Mouse (Mus musculus): ENCODE results near the gene Sdk1. TPM values are rescaled to one million over a fixed set of nuclear protein-coding genes. Genes with fewer than 3 reads are reported as not detected.
"Not testable (repeated sequence)": the region's sequence is repeated elsewhere in the genome, so short reads cannot be mapped to it uniquely, and the experiment has no call there.

The Sdk1 gene
- polyA plus RNA-seq, 1 experiment, result not detected

- no peak overlapping the region for H3K4me3 ChIP-seq (replicated peaks)
- TF ChIP-seq GATA1 (IDR thresholded peaks at IDR 0.05; ENCODE audit: borderline replicate concordance, low read length) (no peak), FLI1 (IDR thresholded peaks at IDR 0.05; ENCODE audit: low read length) (no peak)
- no peaks in the 10 kb centered on the region for H3K4me1 ChIP-seq
- H3K27me3 ChIP-seq (replicated peaks), result no peaks in the 10 kb centered on the region
- no peaks in the 10 kb centered on the region for H3K36me3 ChIP-seq (replicated peaks; ENCODE audit: low read length)
- H3K9me3 ChIP-seq, result peaks cover 39% of the 10 kb centered on the region
Measured at GRCm38 (mm10) chr5:141570442-141570841, 329.2 kb downstream of the Sdk1 start.

- Histone ChIP-seq H3K4me3 (replicated peaks) (no peak overlapping the region), H3K36me3 (replicated peaks; ENCODE audit: low read length) (no peaks in the 10 kb centered on the region), H3K9me3 (peaks cover 56% of the 10 kb centered on the region), H3K27me3 (replicated peaks) (no peaks in the 10 kb centered on the region), H3K4me1 (no peaks in the 10 kb centered on the region)
- TF ChIP-seq GATA1 (IDR thresholded peaks at IDR 0.05; ENCODE audit: borderline replicate concordance, low read length), result no peak
- TF ChIP-seq FLI1 (IDR thresholded peaks at IDR 0.05; ENCODE audit: low read length), result no peak
Measured at GRCm38 (mm10) chr5:141574263-141574662, 333.0 kb downstream of the Sdk1 start.

- H3K4me3 ChIP-seq (replicated peaks), result no peak overlapping the region
- peaks cover 45% of the 10 kb centered on the region for H3K9me3 ChIP-seq
- no peaks in the 10 kb centered on the region for H3K27me3 ChIP-seq (replicated peaks)
- H3K36me3 ChIP-seq (replicated peaks; ENCODE audit: low read length), result no peaks in the 10 kb centered on the region
- TF ChIP-seq GATA1 (IDR thresholded peaks at IDR 0.05; ENCODE audit: borderline replicate concordance, low read length) (no peak), FLI1 (IDR thresholded peaks at IDR 0.05; ENCODE audit: low read length) (no peak)
- no peaks in the 10 kb centered on the region for H3K4me1 ChIP-seq
Measured at GRCm38 (mm10) chr5:141591246-141591645, 350.0 kb downstream of the Sdk1 start.

GRCm38 (mm10) chr5:141612721-141613120, 371.4 kb downstream of the Sdk1 start:
- H3K27me3 ChIP-seq (replicated peaks), result no peaks in the 10 kb centered on the region
- H3K4me1 ChIP-seq, result no peaks in the 10 kb centered on the region
- peaks cover 33% of the 10 kb centered on the region for H3K9me3 ChIP-seq
- no peak for TF ChIP-seq GATA1 (IDR thresholded peaks at IDR 0.05; ENCODE audit: borderline replicate concordance, low read length)
- TF ChIP-seq FLI1 (IDR thresholded peaks at IDR 0.05; ENCODE audit: low read length), result no peak
- no peaks in the 10 kb centered on the region for H3K36me3 ChIP-seq (replicated peaks; ENCODE audit: low read length)
- no peak overlapping the region for H3K4me3 ChIP-seq (replicated peaks)

GRCm38 (mm10) chr5:141615763-141616162, 374.5 kb downstream of the Sdk1 start:
- no peak for TF ChIP-seq FLI1 (IDR thresholded peaks at IDR 0.05; ENCODE audit: low read length)
- TF ChIP-seq GATA1 (IDR thresholded peaks at IDR 0.05; ENCODE audit: borderline replicate concordance, low read length), result no peak
- Histone ChIP-seq H3K4me1 (no peaks in the 10 kb centered on the region), H3K36me3 (replicated peaks; ENCODE audit: low read length) (no peaks in the 10 kb centered on the region), H3K9me3 (peaks cover 31% of the 10 kb centered on the region), H3K27me3 (replicated peaks) (no peaks in the 10 kb centered on the region), H3K4me3 (replicated peaks) (no peak overlapping the region)

- H3K4me1 ChIP-seq, result no peaks in the 10 kb centered on the region
- no peaks in the 10 kb centered on the region for H3K36me3 ChIP-seq (replicated peaks; ENCODE audit: low read length)
- no peaks in the 10 kb centered on the region for H3K27me3 ChIP-seq (replicated peaks)
- H3K9me3 ChIP-seq, result peaks cover 43% of the 10 kb centered on the region
- no peak overlapping the region for H3K4me3 ChIP-seq (replicated peaks)
- TF ChIP-seq FLI1 (IDR thresholded peaks at IDR 0.05; ENCODE audit: low read length) (no peak), GATA1 (IDR thresholded peaks at IDR 0.05; ENCODE audit: borderline replicate concordance, low read length) (no peak)
Measured at GRCm38 (mm10) chr5:141617660-141618059, 376.4 kb downstream of the Sdk1 start.

GRCm38 (mm10) chr5:141625401-141625800, 384.1 kb downstream of the Sdk1 start:
- Histone ChIP-seq H3K27me3 (replicated peaks) (no peaks in the 10 kb centered on the region), H3K4me3 (replicated peaks) (no peak overlapping the region), H3K4me1 (no peaks in the 10 kb centered on the region), H3K9me3 (peaks cover 54% of the 10 kb centered on the region), H3K36me3 (replicated peaks; ENCODE audit: low read length) (no peaks in the 10 kb centered on the region)
- TF ChIP-seq GATA1 (IDR thresholded peaks at IDR 0.05; ENCODE audit: borderline replicate concordance, low read length) (no peak), FLI1 (IDR thresholded peaks at IDR 0.05; ENCODE audit: low read length) (no peak)

GRCm38 (mm10) chr5:141631641-141632040, 390.4 kb downstream of the Sdk1 start:
- H3K4me1 ChIP-seq, result no peaks in the 10 kb centered on the region
- peaks cover 34% of the 10 kb centered on the region for H3K9me3 ChIP-seq
- TF ChIP-seq GATA1 (IDR thresholded peaks at IDR 0.05; ENCODE audit: borderline replicate concordance, low read length), result no peak
- no peak for TF ChIP-seq FLI1 (IDR thresholded peaks at IDR 0.05; ENCODE audit: low read length)
- no peaks in the 10 kb centered on the region for H3K27me3 ChIP-seq (replicated peaks)
- H3K4me3 ChIP-seq (replicated peaks), result no peak overlapping the region
- H3K36me3 ChIP-seq (replicated peaks; ENCODE audit: low read length), result no peaks in the 10 kb centered on the region

GRCm38 (mm10) chr5:141633271-141633670, 392.0 kb downstream of the Sdk1 start:
- H3K27me3 ChIP-seq (replicated peaks), result no peaks in the 10 kb centered on the region
- no peak overlapping the region for H3K4me3 ChIP-seq (replicated peaks)
- no peaks in the 10 kb centered on the region for H3K36me3 ChIP-seq (replicated peaks; ENCODE audit: low read length)
- TF ChIP-seq FLI1 (IDR thresholded peaks at IDR 0.05; ENCODE audit: low read length), result no peak
- TF ChIP-seq GATA1 (IDR thresholded peaks at IDR 0.05; ENCODE audit: borderline replicate concordance, low read length), result no peak
- H3K9me3 ChIP-seq, result peaks cover 32% of the 10 kb centered on the region
- H3K4me1 ChIP-seq, result no peaks in the 10 kb centered on the region

- TF ChIP-seq GATA1 (IDR thresholded peaks at IDR 0.05; ENCODE audit: borderline replicate concordance, low read length), result no peak
- no peak for TF ChIP-seq FLI1 (IDR thresholded peaks at IDR 0.05; ENCODE audit: low read length)
- Histone ChIP-seq H3K4me1 (no peaks in the 10 kb centered on the region), H3K27me3 (replicated peaks) (no peaks in the 10 kb centered on the region), H3K4me3 (replicated peaks) (no peak overlapping the region), H3K9me3 (peaks cover 36% of the 10 kb centered on the region), H3K36me3 (replicated peaks; ENCODE audit: low read length) (no peaks in the 10 kb centered on the region)
Measured at GRCm38 (mm10) chr5:141636406-141636805, 395.1 kb downstream of the Sdk1 start.

GRCm38 (mm10) chr5:141637054-141637453, 395.8 kb downstream of the Sdk1 start:
- peaks cover 32% of the 10 kb centered on the region for H3K9me3 ChIP-seq
- not testable (repeated sequence) for H3K27me3 ChIP-seq (replicated peaks); H3K4me3 ChIP-seq (replicated peaks); H3K4me1 ChIP-seq; H3K36me3 ChIP-seq (replicated peaks; ENCODE audit: low read length)

All from megakaryocyte, embryonic 14.5 days (primary cell).